Mouse (Mus musculus) embryonic facial prominence, embryonic 12.5 days (tissue): ENCODE data around the gene Med22. TPM values are rescaled to one million over a fixed set of nuclear protein-coding genes. Genes with fewer than 3 reads are reported as not detected.

Experiments used
- ATAC-seq: fragments of 200-750 bp; cut with Nextera tagmentation; 2 replicates; pipeline ENCODE4 v1.8.0; 2017; ENCODE audit not compliant: insufficient number of reproducible peaks, insufficient read depth, low FRiP score, low TSS enrichment
- H3K27ac ChIP-seq: fragments of 300-500 bp; sonication (generic); 2 replicates; pipeline ENCODE4 v1.5.1; 2016; ENCODE audit warnings: mild to moderate bottlenecking
- H3K27me3 ChIP-seq: fragments of 300-500 bp; sonication (generic); 2 replicates; pipeline ENCODE4 v1.6.1; 2016; ENCODE audit warnings: mild to moderate bottlenecking, moderate library complexity
- H3K36me3 ChIP-seq: fragments of 300-500 bp; sonication (generic); 2 replicates; pipeline ENCODE4 v1.6.1; 2016; ENCODE audit warnings: mild to moderate bottlenecking
- H3K4me1 ChIP-seq: fragments of 300-500 bp; sonication (generic); 2 replicates; pipeline ENCODE4 v1.6.1; 2016
- H3K4me2 ChIP-seq: fragments of 300-500 bp; sonication (generic); replicated peaks from 2 replicates; pipeline ENCODE4 v1.6.1; 2016; ENCODE audit warnings: mild to moderate bottlenecking, moderate library complexity
- H3K4me3 ChIP-seq: fragments of 300-500 bp; sonication (generic); 2 replicates; pipeline ENCODE4 v1.5.1; 2016; ENCODE audit warnings: mild to moderate bottlenecking
- H3K9ac ChIP-seq: fragments of 300-500 bp; sonication (generic); 2 replicates; pipeline ENCODE4 v1.6.1; 2016; ENCODE audit warnings: mild to moderate bottlenecking, moderate library complexity
- H3K9me3 ChIP-seq: fragments of 300-500 bp; sonication (generic); 2 replicates; pipeline ENCODE4 v1.6.1; 2016; ENCODE audit warnings: mild to moderate bottlenecking, moderate library complexity
- WGBS: fragments of 180-500 bp; shearing (Covaris S2); methylation state at CpG from one replicate; pipeline ENCODE4 v1.1.7; 2016; 5-methylcytosine and 5-hydroxymethylcytosine counted together
- polyA plus RNA-seq: library from polyadenylated mRNA; unstranded; fragments of >200 nt; fragmentation: Nextera tagmentation; extraction: Ambion mirVana; gene quantifications from 2 replicates; pipeline ENCODE4 v1.2.1, GENCODE M21; 2016

The Med22 gene
- polyA plus RNA-seq, 1 experiment from 2014 or later: 72.1 TPM

DNA sequence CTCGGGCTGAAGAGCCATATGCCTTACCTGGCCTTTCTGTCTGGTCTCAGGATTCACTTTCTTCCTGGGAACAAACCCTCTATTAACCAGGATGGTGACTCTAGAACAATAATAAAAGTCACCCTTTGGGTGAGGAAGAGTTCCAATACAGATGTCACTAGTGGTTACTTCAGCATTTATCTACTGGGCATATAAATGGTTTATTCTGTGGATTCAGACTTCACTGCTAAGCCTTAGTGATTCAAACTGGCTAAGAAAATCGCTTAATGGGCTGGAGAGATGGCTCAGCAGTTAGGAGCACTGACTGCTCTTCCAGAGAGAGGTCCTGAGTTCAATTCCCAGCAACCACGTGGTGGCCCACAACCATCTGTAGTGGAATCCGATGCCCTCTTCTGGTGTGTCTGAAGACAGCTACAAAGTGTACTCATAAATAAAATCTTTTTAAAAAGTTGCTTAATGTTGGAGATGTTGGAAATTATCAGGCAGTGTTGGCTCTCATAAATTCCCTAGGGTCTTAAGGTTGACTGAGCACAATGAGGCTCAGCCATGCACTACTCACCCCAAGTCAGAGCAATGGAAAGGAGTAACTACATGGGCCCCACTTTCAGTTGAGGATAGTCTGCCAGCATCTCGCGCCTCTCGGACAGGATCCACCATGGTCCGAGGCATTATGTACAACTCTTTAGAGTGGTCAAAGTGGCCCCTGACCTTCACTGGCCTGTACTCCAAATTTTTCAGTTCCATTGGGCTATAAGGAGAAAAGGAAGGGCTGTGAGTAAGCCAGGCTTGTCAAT is 3.9 kb upstream of the Med22 start:
- H3K4me2 ChIP-seq: peak overlapping the region; percentile 96; the same call in 1 of the 2 replicates
- H3K4me1 ChIP-seq: peaks cover 35% of the 10 kb centered on the region
- WGBS: 61% methylated on average over 8 of the region's 8 CpGs
- no peak overlapping the region for H3K9ac ChIP-seq
- H3K36me3 ChIP-seq: peaks cover 45% of the 10 kb centered on the region
- H3K27me3 ChIP-seq: no peaks in the 10 kb centered on the region
- ATAC-seq: no peak
- H3K4me3 ChIP-seq: no peak overlapping the region
- no peaks in the 10 kb centered on the region for H3K9me3 ChIP-seq
- H3K27ac ChIP-seq: no peak overlapping the region

DNA sequence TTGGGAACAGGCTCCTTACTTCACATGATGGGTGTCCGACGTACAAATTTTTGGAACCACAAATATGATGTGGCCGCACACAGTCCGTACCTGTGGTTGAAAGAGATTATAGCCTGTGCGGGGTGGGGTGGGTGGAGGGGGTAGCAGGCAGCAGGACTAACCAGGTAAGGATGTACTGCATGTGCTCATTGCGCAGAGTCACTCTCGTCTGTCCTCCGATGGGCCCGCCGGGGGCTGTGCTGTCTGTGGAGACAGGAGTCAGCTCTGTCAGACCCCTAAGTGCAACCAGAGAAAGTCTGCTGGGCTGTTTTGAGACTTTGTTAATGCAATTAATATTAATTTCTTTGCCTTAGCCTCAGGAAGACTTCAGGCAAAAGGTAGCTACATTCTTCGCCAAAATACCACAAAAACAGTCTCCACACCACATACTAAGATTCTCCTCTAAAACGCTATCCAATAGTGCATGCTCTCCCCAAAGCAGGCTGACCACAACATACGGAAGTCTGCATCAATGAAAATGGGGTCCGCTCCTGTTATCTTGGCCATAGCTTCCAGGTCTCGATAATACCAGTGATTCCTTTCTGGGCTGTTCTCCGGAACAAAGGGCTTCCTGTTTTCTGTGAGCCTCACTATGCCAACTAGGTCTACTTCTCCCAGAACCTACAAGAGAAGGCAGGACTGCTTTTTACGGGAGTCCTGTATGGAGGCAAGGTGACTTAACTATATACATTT is 3.1 kb upstream of the Med22 start:
- Histone ChIP-seq H3K27ac (no peak overlapping the region), H3K36me3 (peaks cover 38% of the 10 kb centered on the region), H3K4me2 (no peak overlapping the region), H3K9me3 (no peaks in the 10 kb centered on the region), H3K4me3 (no peak overlapping the region), H3K9ac (no peak overlapping the region), H3K27me3 (no peaks in the 10 kb centered on the region), H3K4me1 (peaks cover 43% of the 10 kb centered on the region)
- no peak for ATAC-seq
- 81% methylated on average over 17 of the region's 17 CpGs for WGBS

GRCm38 (mm10) chr2:26912253-26912770 is 1.8 kb upstream of the Med22 start:
- ATAC-seq: no peak
- Histone ChIP-seq H3K4me3 (peak overlapping the region; percentile 92), H3K4me1 (peaks cover 39% of the 10 kb centered on the region), H3K27ac (no peak overlapping the region), H3K9ac (peak overlapping the region; percentile 98), H3K36me3 (peaks cover 45% of the 10 kb centered on the region), H3K9me3 (no peaks in the 10 kb centered on the region), H3K27me3 (no peaks in the 10 kb centered on the region), H3K4me2 (peak overlapping the region; percentile 98)
- 71% methylated on average over 5 of the region's 5 CpGs for WGBS

DNA sequence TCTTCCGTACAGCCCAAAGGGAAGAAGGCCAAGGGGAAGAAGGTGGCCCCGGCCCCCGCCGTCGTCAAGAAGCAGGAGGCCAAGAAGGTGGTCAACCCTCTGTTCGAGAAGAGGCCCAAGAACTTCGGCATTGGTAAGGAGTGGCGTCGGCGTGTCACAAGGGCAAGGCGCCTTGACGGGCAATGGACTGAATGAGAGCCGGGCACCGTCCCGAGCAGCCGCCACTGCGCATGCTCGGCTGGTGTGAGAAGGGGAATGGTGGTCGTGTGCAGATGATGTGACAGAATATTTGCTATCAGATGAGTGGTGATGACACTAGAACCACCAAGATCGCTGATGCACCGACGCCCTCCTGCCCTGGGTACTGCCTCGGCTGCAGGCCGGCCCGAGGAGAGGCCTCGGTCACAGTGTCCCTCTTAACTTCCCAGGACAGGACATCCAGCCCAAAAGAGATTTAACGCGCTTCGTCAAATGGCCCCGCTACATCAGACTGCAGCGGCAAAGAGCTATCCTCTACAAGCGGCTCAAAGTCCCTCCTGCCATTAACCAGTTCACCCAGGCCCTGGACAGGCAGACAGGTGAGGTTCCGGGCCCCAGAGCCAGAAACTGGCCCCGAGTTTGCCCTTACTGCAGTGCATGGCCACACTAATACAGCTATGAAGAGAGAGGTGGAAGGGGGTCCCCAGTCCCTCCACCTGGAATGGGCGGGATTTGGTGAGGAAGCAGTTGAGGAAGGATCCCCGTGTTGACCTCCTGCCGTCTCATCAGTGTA is 703 bp upstream of the Med22 start:
- 2% methylated on average over 37 of the region's 37 CpGs for WGBS
- H3K4me1 ChIP-seq: peaks cover 33% of the 10 kb centered on the region
- peak overlapping the region; percentile 92 for H3K4me3 ChIP-seq
- 0 out of 2 replicates have a peak, but pooled peaks have one; percentile 10 for ATAC-seq
- peak overlapping the region; percentile 94 for H3K27ac ChIP-seq
- H3K4me2 ChIP-seq: peak overlapping the region; percentile 98
- H3K36me3 ChIP-seq: peaks cover 55% of the 10 kb centered on the region
- peak overlapping the region; percentile 98 for H3K9ac ChIP-seq
- H3K9me3 ChIP-seq: no peaks in the 10 kb centered on the region
- no peaks in the 10 kb centered on the region for H3K27me3 ChIP-seq

- Histone ChIP-seq H3K4me3 (peak overlapping the region; percentile 92), H3K9ac (peak overlapping the region; percentile 86), H3K27me3 (no peaks in the 10 kb centered on the region), H3K36me3 (peaks cover 67% of the 10 kb centered on the region), H3K4me2 (peak overlapping the region; percentile 78), H3K27ac (peak overlapping the region; percentile 81), H3K9me3 (no peaks in the 10 kb centered on the region), H3K4me1 (peaks cover 26% of the 10 kb centered on the region)
- no peak for ATAC-seq
Measured at GRCm38 (mm10) chr2:26909387-26909784, 1.1 kb downstream of the Med22 start.

GRCm38 (mm10) chr2:26908710-26909386 is 1.6 kb downstream of the Med22 start:
- H3K4me1 ChIP-seq: peaks cover 28% of the 10 kb centered on the region
- H3K27ac ChIP-seq: no peak overlapping the region
- H3K4me2 ChIP-seq: peak overlapping the region; percentile 78
- peak overlapping the region; percentile 86; the same call in 1 of the 2 replicates for H3K9ac ChIP-seq
- no peak for ATAC-seq
- peak overlapping the region; percentile 92 for H3K4me3 ChIP-seq
- WGBS: 81% methylated on average over 18 of the region's 18 CpGs
- H3K36me3 ChIP-seq: peaks cover 64% of the 10 kb centered on the region
- no peaks in the 10 kb centered on the region for H3K9me3 ChIP-seq
- H3K27me3 ChIP-seq: no peaks in the 10 kb centered on the region

DNA sequence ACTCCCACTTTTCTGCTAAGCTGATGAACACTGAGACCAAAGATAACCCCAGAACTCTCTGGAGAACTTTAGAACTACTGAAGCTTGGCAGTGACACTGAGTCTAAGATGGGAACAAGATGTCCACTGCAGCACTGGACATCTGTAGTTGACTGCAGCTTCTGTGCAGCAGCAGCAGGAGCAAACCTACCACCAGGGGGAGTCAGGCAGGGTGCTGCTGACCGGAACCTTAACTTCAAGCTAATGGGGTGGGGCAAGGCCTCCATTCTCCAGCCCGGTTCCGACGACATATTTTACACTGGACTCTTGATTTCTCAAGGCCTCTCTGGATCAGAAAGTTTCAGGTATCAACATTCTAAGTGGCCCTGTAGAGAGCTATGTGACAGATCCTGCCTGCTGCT is 3.4 kb downstream of the Med22 start:
- no peak for ATAC-seq
- Histone ChIP-seq H3K4me3 (no peak overlapping the region), H3K9me3 (no peaks in the 10 kb centered on the region), H3K4me1 (peaks cover 31% of the 10 kb centered on the region), H3K9ac (no peak overlapping the region), H3K27me3 (no peaks in the 10 kb centered on the region), H3K27ac (no peak overlapping the region), H3K4me2 (no peak overlapping the region), H3K36me3 (peaks cover 47% of the 10 kb centered on the region)
- 67% methylated on average over 4 of the region's 4 CpGs for WGBS

DNA sequence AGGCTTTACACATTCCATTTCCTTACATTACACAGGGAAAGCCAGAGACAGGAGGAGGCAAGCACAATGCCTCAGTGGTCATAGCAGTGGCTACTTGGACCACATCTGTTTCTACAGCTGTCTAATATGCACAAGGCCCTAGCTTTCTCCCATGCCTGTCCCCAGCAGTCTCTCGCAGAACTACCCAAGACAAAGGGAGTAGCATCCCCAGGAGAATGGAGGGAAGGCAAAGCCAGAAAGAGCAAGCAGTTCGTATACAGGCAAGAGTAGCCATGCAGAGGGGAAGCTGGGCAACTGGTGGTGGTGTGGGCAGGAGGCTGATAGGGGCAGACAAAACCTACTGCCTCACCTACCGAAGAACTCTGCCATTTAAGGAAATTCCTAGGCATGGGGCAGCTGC is 4.0 kb downstream of the Med22 start:
- peaks cover 40% of the 10 kb centered on the region for H3K36me3 ChIP-seq
- ATAC-seq: no peak

GRCm38 (mm10) chr2:26905936-26906335 is 4.5 kb downstream of the Med22 start:
- no peak for ATAC-seq
- Histone ChIP-seq H3K4me2 (no peak overlapping the region), H3K4me1 (peaks cover 34% of the 10 kb centered on the region), H3K9me3 (no peaks in the 10 kb centered on the region), H3K27me3 (no peaks in the 10 kb centered on the region), H3K36me3 (peaks cover 40% of the 10 kb centered on the region), H3K4me3 (no peak overlapping the region), H3K27ac (no peak overlapping the region), H3K9ac (no peak overlapping the region)
- 82% methylated on average over 2 of the region's 2 CpGs for WGBS

More for the DNA sequence above, 4.0 kb downstream of the Med22 start:
- no peaks in the 10 kb centered on the region for H3K27me3 ChIP-seq
- no peak overlapping the region for H3K4me2 ChIP-seq
- peaks cover 32% of the 10 kb centered on the region for H3K4me1 ChIP-seq
- H3K27ac ChIP-seq: no peak overlapping the region
- no peaks in the 10 kb centered on the region for H3K9me3 ChIP-seq
- no peak overlapping the region for H3K4me3 ChIP-seq
- 88% methylated on average over 3 of the region's 3 CpGs for WGBS
- H3K9ac ChIP-seq: no peak overlapping the region

- Histone ChIP-seq H3K27me3 (no peaks in the 10 kb centered on the region), H3K9me3 (no peaks in the 10 kb centered on the region), H3K36me3 (peaks cover 55% of the 10 kb centered on the region), H3K4me2 (peak overlapping the region; percentile 83), H3K4me3 (peak overlapping the region; percentile 84), H3K27ac (peak overlapping the region; percentile 91), H3K4me1 (peaks cover 19% of the 10 kb centered on the region), H3K9ac (peak overlapping the region; percentile 84)
- ATAC-seq: no peak
- WGBS: 10% methylated on average over 7 of the region's 7 CpGs
Measured at GRCm38 (mm10) chr2:26903311-26903710, 7.2 kb downstream of the Med22 start.
